Mouse (Mus musculus) heart, adult 9 months (tissue): ENCODE data around the gene Sox5.

ENCODE experiments used
- DNase-seq, 2 experiments: peaks; one replicate each; pipeline ENCODE4 v3.0.0; 2022; ENCODE audit warnings: low spot score in 2 of 2

Sox5 gene

DNA sequence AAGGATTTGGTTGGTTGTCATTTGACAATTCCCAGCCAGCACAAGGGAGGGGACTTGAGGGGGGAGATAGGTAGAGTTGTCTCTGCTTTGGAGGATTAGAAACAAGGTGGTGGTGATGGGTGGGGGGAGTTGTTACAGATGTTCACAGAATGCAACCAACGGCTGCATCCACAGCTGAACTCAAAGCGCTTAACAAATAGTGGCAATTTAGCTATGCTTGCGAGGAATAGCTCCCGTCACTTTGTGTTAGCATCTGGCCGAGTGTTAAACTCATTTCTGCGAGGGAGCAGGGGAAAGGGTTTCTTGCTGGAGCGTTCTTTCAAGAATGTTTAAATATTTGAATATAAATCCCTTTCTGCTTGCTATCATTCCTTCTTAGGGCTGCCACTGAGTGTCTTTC, 921.7 kb downstream of the Sox5 start:
- DNase-seq, result no peak

DNA sequence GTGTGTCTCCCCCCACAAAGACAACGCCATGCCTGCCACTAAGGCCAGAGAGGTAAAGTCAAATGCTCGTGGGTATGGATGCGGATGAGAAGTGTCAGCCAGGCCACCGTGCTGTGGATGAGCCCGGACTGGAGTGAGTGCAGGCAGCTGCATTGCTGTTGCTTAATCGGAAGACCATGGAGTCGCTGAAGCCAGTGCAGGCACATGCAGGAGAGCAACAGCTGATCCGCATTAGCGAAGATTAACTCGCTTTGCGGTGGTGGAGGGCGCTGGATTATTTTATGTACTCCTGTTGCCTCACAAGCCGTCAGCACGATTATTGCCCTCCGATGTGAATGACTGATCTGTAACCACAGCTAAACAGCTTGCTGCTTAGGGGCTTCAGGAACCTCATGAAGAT, 922.2 kb downstream of the Sox5 start:
- DNase-seq, result no peak

DNA sequence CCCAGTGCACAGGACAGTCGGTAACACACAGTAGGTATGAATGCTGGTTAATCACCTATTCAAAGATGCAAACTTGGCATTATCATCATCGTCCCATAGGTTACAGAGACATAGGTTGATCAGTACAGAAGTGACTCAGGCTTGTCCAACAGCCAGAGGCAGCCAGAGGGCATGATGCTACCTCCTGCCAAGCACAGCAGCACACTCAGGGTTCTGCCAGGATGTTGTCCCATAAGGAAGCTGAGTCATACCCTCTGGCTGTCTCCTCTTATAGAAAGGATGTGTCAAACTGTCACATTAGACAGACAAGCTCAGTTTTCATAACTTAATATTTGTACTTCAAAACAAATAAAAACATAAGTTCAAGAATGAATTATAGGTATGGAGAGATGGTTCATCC, 923.2 kb downstream of the Sox5 start:
- no peak for DNase-seq

DNA sequence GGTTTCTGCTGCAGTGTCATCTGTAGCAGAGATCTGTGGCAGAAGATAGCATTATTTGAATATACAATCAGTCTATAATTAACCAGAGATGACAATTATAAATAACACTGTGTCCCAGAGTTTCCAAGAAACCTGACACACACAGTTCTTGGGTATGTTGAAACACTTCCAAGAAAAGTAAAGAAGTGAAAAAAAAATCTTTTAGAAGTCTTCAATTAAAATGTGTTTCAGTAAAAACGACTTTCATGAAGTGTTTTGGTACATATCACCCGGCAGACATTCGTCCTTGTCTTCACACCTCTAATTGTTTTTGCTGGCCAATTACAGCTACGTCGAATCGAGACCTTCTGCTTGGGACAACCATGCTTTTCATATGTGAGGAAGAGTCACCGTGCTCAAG, 924.4 kb downstream of the Sox5 start:
- DNase-seq, result no peak

DNA sequence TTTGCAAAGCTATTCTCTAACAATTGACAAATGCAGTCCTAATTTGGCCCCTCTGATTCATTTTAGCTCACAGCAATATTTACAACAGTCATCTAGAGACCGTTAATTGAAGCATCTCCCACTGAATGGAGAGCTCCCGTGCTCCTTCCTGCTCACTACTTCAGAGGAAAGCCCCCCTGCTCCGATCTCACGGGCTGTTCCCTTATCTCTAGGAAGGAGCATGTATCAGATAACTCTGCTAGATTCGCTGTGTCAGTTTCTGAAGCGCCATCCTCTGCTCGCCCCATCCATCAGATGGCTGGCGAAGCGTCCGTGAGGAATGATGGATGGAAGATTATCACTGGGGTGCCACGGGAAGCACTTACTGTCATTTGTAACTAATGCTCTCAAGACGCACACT, 926.4 kb downstream of the Sox5 start:
- DNase-seq, result no peak

DNA sequence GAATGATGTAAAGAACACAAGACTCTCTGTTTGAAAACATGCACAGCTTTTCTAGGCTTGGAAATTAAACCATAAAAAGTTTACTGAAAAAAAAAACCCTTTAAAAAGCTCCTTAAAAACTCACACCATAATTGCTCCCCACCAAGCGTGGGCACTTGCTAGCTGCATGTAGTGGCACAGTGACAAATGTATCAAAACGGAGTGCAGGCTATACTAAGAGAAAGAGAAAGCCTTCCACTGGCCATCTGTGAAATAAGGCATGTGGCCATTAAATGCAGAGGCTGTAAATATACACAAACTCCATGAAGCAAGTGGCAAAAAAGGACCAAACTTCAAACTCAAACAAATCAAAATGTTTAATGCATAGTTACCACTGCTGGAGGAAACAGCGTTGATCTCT, 927.7 kb downstream of the Sox5 start:
- no peak for DNase-seq

DNA sequence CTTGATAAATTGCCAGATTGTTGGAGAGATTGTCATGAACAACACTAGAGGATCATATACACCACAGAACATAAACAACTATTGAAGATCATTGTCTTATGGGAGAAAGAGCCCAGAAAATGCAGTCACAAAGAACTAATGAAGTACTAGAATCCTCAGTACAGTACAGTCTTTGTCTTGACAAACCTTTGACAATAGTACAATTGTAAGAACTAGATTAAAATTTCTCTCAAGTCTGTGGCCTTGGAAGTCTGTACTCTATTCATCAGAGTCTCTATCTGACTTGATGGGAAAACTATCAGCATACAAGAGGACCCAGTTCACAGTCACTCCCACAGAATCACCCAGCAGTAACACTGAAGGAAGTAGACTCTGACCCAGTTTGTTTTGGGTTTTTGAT, 936.0 kb downstream of the Sox5 start:
- DNase-seq, result no peak

DNA sequence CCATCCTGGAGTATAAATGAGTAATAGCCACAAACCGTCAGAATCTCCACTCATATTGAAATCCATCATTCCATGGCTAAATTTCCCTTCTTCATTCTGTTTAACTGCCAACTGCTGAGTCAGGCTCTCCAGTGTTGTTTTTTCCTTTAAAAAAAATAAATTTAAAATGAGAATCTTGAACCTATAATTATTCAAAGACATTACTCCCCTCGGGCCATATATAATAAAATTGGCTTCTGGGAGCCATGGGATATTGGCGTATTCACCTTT, 937.1 kb downstream of the Sox5 start:
- DNase-seq, result no peak

DNA sequence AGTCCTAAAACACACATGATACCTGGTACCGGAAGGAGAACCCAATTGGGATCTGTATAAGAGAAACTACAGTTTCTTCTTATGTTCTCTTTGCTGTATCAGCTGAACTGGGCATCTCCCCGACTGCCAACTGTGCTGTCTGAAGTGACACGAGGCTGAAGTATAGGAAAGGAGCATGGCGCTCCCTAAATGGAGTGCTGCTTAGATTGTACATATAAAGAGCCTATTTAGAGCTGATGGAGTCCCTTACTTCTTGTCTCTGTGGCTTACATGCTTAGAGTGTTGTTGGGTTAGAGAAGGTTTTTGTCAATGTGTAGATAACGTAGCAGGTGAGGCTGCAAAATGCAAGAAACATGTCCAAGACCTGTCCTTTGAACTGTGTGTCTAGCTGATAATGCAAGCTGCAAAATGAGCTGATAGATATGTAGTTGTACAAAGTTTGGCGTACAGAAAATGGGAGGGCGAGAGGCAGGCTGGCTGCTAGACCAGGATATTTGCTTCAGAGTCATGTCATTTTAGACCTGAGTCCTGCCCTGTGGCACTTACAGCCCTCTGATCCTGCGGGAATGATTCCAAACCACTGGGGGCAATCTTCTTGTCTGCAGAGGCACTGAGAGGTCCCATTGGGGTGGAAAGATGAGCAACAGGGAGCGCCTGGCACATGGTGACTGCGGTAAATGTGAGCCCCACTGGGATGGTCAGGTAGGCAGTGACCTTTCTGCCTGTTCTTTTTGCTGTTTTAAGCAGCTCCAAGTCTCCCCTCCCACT, 937.7 kb downstream of the Sox5 start:
- DNase-seq, result no peak

DNA sequence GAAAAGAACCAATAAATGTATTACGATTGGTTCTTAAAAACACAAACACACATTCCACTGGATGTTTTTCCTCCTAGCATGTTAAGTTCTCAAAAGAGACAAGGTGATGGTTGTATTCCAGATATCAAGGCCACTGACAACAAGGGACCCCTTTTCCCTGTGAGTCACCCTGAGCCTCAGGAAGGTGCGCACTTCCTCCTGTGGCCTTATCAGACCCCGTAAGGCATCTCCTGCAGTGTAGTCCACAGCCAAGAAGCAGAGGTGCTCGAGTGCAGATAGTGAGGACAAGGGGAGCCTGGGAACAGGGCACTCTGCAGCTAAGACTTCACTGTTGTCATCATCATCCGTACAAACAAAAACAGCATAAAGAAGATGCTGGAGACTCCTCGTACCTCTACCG, 939.8 kb downstream of the Sox5 start:
- DNase-seq, result no peak

DNA sequence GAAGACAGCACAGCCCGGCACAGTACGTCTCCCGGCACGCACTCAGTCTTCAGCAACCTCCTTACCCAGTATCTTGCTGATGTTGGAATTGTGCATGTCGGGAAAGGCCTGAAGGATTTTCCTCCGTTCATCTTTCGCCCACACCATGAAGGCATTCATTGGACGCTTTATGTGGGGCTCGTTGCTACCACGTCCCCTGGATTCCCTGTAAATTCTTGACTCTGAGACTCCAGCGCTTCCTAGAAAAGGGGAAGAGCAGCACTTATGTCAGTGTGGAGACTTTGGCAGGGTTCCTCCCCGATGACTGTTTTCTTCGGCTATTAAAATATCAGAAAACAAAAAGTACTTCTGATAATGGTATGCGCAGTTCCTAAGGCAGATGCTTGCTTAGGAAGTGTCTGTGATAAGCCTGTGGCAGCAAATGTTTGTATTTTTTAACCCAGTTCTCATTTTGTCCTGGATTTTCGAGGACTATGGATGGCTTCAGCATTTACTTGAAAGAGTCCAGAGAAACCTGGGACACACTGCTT, 940.6 kb downstream of the Sox5 start:
- no peak for DNase-seq

DNA sequence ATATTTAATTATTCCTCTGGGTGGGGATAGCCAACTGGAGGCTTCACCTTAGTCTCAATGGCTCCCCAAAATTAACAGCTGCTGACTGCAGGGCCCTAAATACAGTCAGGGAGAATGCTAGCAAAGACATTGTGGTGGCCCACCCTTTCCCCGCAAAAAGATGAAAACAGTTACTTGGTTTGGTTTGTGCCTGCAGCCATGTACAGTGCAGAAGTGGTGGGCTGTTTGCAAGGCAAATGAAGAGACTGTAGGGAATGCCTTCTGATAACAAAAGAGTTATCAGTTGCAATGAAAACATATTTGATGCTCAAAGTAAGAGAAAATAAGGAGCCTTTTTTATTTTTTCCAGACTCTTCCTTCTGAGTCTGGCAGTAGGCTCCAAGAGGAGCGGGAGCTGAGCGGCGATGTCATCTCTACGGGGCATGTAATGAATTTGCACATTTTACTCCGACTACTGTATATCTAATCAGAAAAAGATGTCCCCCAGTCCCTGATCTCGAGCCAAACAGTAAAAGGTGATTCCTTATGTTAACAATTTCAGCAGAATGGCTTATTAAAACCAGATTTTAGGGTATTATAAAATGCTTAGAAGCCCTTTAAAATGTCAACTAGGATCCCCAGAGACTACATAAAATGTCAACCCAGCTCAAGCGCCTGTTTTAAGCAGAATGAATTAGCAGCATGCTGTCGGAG, 943.2 kb downstream of the Sox5 start:
- no peak for DNase-seq

DNA sequence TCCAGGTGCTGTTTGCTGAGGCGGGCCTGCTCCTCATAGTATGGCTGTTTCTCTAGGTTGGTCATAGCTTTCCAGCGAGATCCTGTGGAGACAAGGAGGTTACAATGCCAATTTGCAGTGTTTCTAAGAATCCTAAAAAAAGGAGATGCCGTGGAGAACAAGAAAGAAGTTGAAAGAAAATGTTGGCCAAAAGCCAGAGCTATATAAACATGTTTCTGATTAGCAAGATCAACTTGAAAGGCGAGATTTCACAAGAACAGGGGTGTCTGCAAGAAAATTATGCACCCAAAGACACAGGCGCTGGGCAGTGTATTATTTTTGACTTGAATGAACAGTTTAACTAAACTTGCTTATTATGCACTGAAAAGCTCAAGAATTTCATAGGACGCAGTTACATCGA, 946.4 kb downstream of the Sox5 start:
- no peak for DNase-seq

DNA sequence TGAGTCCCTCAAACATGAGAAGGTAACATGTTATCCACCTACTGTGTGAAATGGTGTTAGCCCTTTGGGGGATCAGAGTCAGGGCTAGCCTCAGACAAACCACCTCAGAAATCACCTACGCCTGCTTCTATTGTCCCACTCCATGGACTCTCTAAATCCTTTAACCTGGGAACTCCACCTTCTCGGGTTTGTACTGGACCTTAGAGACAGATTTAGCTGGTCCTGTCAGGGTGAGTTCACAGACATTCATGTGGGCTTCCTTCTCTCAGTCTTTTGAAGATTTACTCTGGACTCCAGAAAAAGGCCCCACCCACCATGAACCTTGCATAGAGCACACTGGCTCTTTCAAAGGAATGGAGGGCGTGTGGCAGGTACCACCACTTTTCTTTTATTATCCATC, 947.8 kb downstream of the Sox5 start:
- DNase-seq, result no peak

DNA sequence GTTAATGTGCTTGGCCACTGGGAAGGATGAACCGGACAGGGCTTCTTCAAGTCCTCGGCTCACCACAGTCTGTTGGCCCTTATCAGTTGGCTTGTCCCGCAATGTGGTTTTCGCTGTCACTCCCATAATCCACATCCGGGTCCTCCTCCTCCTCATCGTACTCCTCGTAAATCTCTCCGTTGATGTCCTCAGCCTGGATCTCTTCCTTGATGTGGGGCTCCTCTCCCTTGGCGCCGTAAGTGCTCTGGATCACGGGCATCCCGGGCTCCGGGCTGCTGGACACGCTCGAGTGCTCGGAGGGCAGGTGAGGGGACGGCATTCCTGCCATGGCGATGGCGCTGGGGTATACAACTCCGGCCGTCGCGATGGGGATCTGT, 948.6 kb downstream of the Sox5 start:
- no peak for DNase-seq

DNA sequence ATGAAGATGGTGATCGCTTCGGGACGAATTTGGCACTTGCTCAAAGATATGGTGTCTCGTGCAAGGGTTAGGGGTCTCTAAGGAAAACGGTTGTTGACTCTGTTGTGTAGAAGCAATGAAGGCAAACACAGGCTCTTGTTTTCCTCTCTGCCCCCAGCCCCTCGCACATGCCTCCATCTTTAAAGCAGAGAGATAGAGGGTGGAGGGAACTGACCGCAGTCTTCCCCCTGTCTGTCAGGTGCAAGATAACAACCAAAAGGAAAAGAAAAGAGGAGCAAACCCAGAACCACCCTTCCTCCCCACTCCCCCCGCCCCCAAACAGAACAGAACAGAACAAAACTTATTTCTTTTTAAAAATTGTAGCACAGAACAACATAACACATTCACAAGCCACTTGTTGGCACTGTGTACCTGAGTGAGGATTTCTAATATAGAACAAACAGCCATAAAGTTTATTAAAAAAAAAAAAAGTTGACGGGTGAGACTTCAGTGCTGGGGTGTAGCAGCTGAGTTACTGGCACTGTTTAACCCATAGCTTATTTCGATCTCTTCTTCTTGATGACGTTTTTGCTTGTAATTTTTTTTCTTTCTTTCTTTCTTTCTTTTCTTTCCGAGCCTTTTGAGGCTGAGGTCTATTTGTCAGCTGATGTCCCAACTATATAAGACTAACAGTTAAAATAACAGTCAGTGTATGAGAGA, 949.1 kb downstream of the Sox5 start:
- no peak for DNase-seq

DNA sequence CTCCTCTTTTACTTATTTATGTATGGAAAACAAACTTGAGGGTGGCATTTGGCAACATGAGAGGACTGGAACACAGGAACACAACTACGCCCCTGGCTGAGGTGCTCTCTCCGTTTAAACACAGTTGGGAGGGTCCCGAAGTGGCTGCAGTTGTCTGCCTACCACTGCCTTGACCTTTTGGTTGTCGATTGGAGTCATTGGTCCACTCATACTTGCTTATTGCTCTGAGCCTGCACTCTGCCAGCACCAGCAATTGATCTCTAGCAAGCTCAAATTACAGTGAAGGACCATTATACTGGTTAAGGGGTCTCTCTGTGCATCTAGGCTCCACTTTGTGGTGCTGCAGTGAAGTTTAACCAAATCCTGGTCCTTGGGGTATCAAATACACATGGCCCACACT, 950.5 kb downstream of the Sox5 start:
- no peak for DNase-seq

DNA sequence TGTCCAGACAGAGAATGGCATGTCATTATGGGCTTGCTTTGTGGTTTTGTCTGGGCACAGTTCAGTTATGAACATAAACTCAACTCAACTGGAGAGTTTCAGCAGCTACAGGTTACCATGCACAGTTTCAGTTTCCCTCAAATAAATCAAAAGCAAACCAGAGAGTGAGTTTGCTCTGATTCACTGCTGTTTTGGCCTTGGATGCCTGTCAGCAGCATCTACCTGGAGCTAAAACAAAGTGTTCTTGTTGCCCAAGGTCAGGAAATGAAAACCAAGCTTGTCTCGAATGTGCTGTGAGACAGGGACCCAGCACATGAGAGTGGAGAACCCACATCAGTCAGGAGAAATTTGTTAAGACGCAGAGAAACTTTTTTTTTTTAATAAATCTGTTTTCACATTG, 951.6 kb downstream of the Sox5 start:
- DNase-seq, result no peak

DNA sequence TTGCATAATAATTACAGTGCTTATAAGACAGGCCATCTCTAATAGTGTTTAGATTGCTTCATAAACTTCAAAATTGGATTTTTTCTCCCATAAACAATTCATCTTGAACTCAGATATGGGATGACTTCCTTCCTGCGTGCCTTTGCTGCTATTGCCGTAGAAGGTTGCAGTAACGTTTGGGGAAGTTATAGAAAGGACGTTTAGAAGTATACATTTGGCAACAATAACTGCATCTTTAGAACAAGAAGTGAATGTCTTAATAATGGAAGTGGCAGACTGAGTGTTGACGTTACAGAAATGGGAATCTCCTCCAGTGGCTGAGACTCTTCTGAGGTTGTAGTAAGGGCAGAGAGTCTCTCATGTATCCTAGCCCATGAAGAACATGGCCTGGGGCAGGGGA, 955.0 kb downstream of the Sox5 start:
- DNase-seq, result no peak

DNA sequence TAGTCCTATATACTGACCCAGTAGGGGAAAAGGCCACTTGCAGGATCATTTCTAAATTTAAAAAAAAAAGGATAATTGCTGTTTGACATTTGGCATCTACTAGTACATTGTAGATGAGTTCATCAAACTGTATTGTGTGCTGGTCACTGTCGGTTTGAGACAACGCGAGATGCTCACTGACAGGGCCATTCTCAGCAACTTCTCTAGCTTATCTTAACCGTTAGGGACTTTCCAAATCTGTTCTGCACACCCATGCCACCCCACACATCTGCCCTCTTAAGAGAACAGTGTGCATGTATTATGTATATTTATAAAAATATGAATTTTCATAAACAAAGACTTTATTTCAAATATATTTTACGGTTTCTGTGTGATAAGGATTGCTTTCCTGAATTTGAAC, 955.8 kb downstream of the Sox5 start:
- DNase-seq, result no peak

DNA sequence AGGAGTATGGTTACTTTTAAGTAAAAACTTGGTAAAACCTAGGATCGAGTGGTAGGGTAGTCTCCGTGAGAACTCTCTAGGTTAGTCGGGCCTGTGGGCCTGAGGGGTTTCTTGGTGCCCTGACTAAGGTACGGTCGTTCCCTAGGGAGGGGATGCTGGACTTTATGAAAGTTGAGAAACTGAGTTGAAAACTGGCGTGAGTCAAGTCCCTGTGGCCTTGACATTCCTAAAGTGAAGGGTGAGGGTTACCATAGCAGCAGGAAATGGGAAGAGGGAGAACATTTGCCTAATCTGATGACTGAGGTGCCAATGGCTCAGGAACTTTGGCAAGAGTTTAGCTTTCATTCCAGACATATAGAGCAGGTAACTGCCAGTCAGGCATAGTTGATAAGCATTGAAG, 956.7 kb downstream of the Sox5 start:
- DNase-seq, result no peak

DNA sequence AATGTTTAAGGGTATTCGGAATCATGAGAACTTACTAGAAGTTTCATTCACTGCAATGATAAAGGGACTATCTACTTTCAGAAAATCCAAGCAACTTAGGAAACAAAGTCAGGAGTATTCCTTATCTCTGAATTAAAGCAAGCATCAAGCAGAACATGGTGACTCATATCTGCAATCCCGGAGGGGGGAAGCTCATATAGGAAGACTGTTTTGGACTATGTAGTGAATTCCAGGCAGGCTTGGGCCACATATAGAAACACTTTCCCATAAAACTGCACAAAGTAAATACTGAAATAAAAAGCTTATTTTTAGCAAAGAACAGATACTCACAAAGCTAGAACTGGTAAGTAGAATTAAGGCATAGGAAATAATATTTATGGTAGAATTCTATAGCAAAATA, 993.3 kb downstream of the Sox5 start:
- DNase-seq, result no peak

DNA sequence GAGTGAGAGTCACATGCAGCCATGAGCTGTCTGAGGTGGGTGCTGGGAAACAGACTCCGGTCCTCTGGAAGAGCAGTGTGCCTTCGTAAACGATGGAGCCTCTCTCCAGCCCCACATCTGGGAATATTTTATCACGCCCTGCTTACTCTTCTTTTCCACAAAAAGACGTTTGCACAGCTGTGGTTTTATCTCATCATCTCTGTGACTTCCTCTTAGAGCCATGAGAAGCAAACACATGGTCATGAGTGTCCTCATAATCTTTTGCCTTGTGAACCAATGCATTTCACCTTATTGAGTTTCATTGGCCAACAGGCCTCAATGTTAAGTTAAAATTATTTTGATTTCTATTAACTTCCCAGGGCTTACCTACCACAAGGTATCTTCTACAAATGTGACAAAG, 994.4 kb downstream of the Sox5 start:
- DNase-seq, result no peak
